Mouse (Mus musculus) layer of hippocampus, adult 2 months (tissue): Measurements from ENCODE around the gene Lrrc8a. TPM values are rescaled to one million over a fixed set of nuclear protein-coding genes. Genes with fewer than 3 reads are reported as not detected.

Source experiments
- DNase-seq, 2 experiments: peaks; one replicate each; pipeline ENCODE4 v3.0.0; 2022; ENCODE audit warnings: low spot score in 2 of 2
- H3K27ac ChIP-seq: fragments of 200-600 bp; 2 replicates; pipeline ENCODE4 v1.8.1; 2022
- H3K4me3 ChIP-seq: fragments of 200-600 bp; 2 replicates; pipeline ENCODE4 v1.8.1; 2022; ENCODE audit warnings: mild to moderate bottlenecking
- CTCF ChIP-seq: fragments of 200-600 bp; conservative IDR thresholded peaks from 2 replicates; pipeline ENCODE4 v1.8.1; 2022; ENCODE audit warnings: antibody characterized with exemption, mild to moderate bottlenecking, moderate library complexity
- total RNA-seq, 2 experiments: library from RNA; stranded (reverse); gene quantifications; 2 replicates each; pipeline ENCODE4 v1.2.3; 2021

Lrrc8a gene
- total RNA-seq, 2 experiments from 2014 or later, result 56.8 to 59.3 TPM

DNA sequence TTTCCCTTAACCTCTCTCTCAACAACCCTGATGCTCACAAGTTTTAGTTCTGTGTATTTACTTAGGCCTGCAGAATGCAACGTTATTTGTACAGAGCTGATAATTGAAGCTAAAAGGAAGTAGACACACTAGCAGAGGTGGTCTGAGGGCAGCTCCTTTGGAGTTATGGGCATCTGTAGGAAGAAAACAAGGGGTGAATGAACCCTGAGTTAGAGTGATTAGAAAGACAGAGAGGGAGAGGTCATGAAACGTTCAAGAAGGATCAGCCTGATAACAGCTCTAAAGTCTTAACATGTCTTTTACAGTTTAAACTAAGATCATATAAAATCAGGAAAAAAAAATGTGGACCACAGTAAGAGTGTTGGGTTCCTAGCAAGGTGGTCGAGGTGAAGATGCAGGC, 71.8 kb downstream of the Lrrc8a start:
- Histone ChIP-seq H3K4me3 (no peak overlapping the region), H3K27ac (no peak overlapping the region)
- no peak for TF ChIP-seq CTCF

DNA sequence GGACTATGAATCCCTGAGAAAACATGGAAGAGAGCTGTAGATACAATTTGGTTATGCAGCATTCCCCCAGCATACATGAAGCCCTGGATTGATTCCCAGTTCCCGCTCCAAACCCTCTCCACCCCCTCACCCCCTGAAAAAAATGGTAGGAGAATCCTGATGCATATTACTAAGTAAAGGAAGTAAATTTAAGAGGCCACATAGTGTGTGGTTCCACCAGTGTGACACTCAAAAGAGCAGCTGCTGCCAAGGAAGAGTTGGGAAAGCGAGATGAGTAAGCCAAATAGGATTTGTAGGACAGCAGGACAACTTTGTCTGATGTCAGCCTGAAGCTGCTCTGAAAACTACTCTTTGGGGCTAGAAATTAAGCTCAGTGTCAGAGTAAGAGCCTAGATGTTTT, 74.0 kb downstream of the Lrrc8a start:
- Histone ChIP-seq H3K4me3 (no peak overlapping the region), H3K27ac (no peak overlapping the region)
- no peak for TF ChIP-seq CTCF
- no peak for DNase-seq

More for the DNA sequence above, 71.8 kb downstream of the Lrrc8a start:
- no peak for DNase-seq

Other genes with a start within 250 kb of the Lrrc8a start
- 10 to 100 TPM; 37.3 to 37.4 TPM for gene Wdr34, start 188.8 kb upstream of the Lrrc8a start, total RNA-seq
- 100 to 1,000 TPM; 171 to 197 TPM for gene Set, start 180.3 kb upstream of the Lrrc8a start, total RNA-seq
- gene Pkn3, start 160.0 kb upstream of the Lrrc8a start, total RNA-seq, result 1 to 10 TPM; 1.7 to 2.1 TPM
- 1 to 10 TPM; 7.6 to 9.1 TPM for gene Zdhhc12, start 144.1 kb upstream of the Lrrc8a start, total RNA-seq
- gene Zer1, start 113.1 kb upstream of the Lrrc8a start, total RNA-seq, result 100 to 1,000 TPM; 197 to 199 TPM
- 10 to 100 TPM; 54.7 to 55.7 TPM for gene Tbc1d13, start 104.0 kb upstream of the Lrrc8a start, total RNA-seq
- 10 to 100 TPM; 17.6 to 24.1 TPM for gene Endog, start 66.2 kb upstream of the Lrrc8a start, total RNA-seq
- gene Spout1, start 59.3 kb upstream of the Lrrc8a start, total RNA-seq, result 10 to 100 TPM; 35.4 to 40.0 TPM
- gene Kyat1, start 31.9 kb upstream of the Lrrc8a start, total RNA-seq, result 10 to 100 TPM; 15.7 to 17.0 TPM
- 10 to 100 TPM in 1 of 2 experiments, 1 to 10 TPM in 1; 8.7 to 10.9 TPM for gene Gm28035, start 2.9 kb downstream of the Lrrc8a start, total RNA-seq
- 10 to 100 TPM; 21.5 to 22.2 TPM for gene Phyhd1, start 28.5 kb downstream of the Lrrc8a start, total RNA-seq
- gene Gm28038, start 43.3 kb downstream of the Lrrc8a start, total RNA-seq, result not detected
- 10 to 100 TPM; 22.1 to 22.2 TPM for gene Dolk, start 48.6 kb downstream of the Lrrc8a start, total RNA-seq
- gene Nup188, start 48.7 kb downstream of the Lrrc8a start, total RNA-seq, result 10 to 100 TPM; 19.0 to 25.9 TPM
- 100 to 1,000 TPM; 287 to 288 TPM for gene Sh3glb2, start 121.6 kb downstream of the Lrrc8a start, total RNA-seq
- gene Miga2, start 126.5 kb downstream of the Lrrc8a start, total RNA-seq, result 100 to 1,000 TPM; 112 to 120 TPM
- 10 to 100 TPM; 22.8 to 24.0 TPM for gene Dolpp1, start 154.5 kb downstream of the Lrrc8a start, total RNA-seq
- gene Crat, start 178.1 kb downstream of the Lrrc8a start, total RNA-seq, result 10 to 100 TPM; 50.9 to 51.6 TPM
- gene Ptpa, start 178.3 kb downstream of the Lrrc8a start, total RNA-seq, result 100 to 1,000 TPM; 152 to 168 TPM
- gene Ier5l, start 236.5 kb downstream of the Lrrc8a start, total RNA-seq, result 10 to 100 TPM; 12.2 to 13.1 TPM